Mouse (Mus musculus) stomach, postnatal 0 days (tissue): Measurements from ENCODE around the gene Mrpl37. TPM values are rescaled to one million over a fixed set of nuclear protein-coding genes. Genes with fewer than 3 reads are reported as not detected.

ENCODE experiments used
- ATAC-seq: fragments of 200-750 bp; cut with Nextera tagmentation; 2 replicates; pipeline ENCODE4 v1.8.0; 2017; ENCODE audit not compliant: low FRiP score, low TSS enrichment
- DNase-seq: peaks from one replicate; pipeline ENCODE4 v3.0.0-alpha.2; 2016; ENCODE audit warnings: low spot score
- H3K27ac ChIP-seq: fragments of 300-500 bp; sonication (generic); replicated peaks from 2 replicates; pipeline ENCODE4 v1.5.1; 2014; ENCODE audit warnings: mild to moderate bottlenecking, control low read depth
- H3K27me3 ChIP-seq: fragments of 300-500 bp; sonication (generic); 2 replicates; pipeline ENCODE4 v1.6.1; 2014; ENCODE audit warnings: low read length; ENCODE audit not compliant: control insufficient read depth, insufficient read depth
- H3K36me3 ChIP-seq: fragments of 300-500 bp; sonication (generic); 2 replicates; pipeline ENCODE4 v1.6.1; 2014; ENCODE audit warnings: low read length, mixed read lengths; ENCODE audit not compliant: control insufficient read depth, insufficient read depth
- H3K4me1 ChIP-seq: fragments of 300-500 bp; sonication (generic); replicated peaks from 2 replicates; pipeline ENCODE4 v1.6.1; 2014; ENCODE audit warnings: antibody characterized with exemption; ENCODE audit not compliant: control insufficient read depth, insufficient read depth
- H3K4me2 ChIP-seq: fragments of 300-500 bp; sonication (generic); replicated peaks from 2 replicates; pipeline ENCODE4 v1.6.1; 2014; ENCODE audit warnings: low read depth, mild to moderate bottlenecking, control low read depth, moderate library complexity
- H3K4me3 ChIP-seq: fragments of 300-500 bp; sonication (generic); 2 replicates; pipeline ENCODE4 v1.5.1; 2014; ENCODE audit warnings: low read depth, low read length, control low read depth
- H3K9ac ChIP-seq: fragments of 300-500 bp; sonication (generic); 2 replicates; pipeline ENCODE4 v1.6.1; 2014; ENCODE audit warnings: mild to moderate bottlenecking, low read length, control low read depth, mixed read lengths
- H3K9me3 ChIP-seq: fragments of 300-500 bp; sonication (generic); 2 replicates; pipeline ENCODE4 v1.6.1; 2016; ENCODE audit warnings: low read length; ENCODE audit not compliant: control insufficient read depth
- CTCF ChIP-seq: IDR thresholded peaks from 2 replicates; pipeline ENCODE4 v1.5.1; 2016; ENCODE audit warnings: antibody characterized with exemption, low read depth, mild to moderate bottlenecking, moderate library complexity
- EP300 ChIP-seq: optimal IDR thresholded peaks from 2 replicates; pipeline ENCODE3; 2016; ENCODE audit warnings: antibody characterized with exemption
- WGBS: fragments of 180-500 bp; shearing (Covaris S2); extraction: QIAGEN DNeasy Blood & Tissue Kit; methylation state at CpG from one replicate; pipeline ENCODE4 v1.1.7; 2014; 5-methylcytosine and 5-hydroxymethylcytosine counted together
- polyA plus RNA-seq: library from polyadenylated mRNA; unstranded; fragments of >200 nt; fragmentation: Nextera tagmentation; extraction: Ambion mirVana; gene quantifications from 2 replicates; pipeline ENCODE4 v1.2.1, GENCODE M21; 2015

The Mrpl37 gene
- polyA plus RNA-seq, 1 experiment from 2014 or later, result 52.6 TPM

GRCm38 (mm10) chr4:107007359-107007758 lies 59.3 kb downstream of the Mrpl37 start:
- TF ChIP-seq EP300, result no peak
- no peak for TF ChIP-seq CTCF
- H3K9ac ChIP-seq, result no peak overlapping the region
- WGBS, result 95% methylated on average over 8 of the region's 8 CpGs
- DNase-seq (no peak), ATAC-seq (no peak)
- H3K4me2 ChIP-seq, result no peak overlapping the region
- H3K4me1 ChIP-seq, result no peaks in the 10 kb centered on the region; the same call in 1 of the 2 replicates
- no peak overlapping the region for H3K4me3 ChIP-seq
- no peaks in the 10 kb centered on the region for H3K27me3 ChIP-seq
- H3K27ac ChIP-seq, result no peak overlapping the region
- H3K36me3 ChIP-seq, result no peaks in the 10 kb centered on the region
- no peaks in the 10 kb centered on the region for H3K9me3 ChIP-seq

GRCm38 (mm10) chr4:107006807-107007206 lies 59.9 kb downstream of the Mrpl37 start:
- 92% methylated on average over 6 of the region's 6 CpGs for WGBS
- Histone ChIP-seq H3K27me3 (no peaks in the 10 kb centered on the region), H3K27ac (no peak overlapping the region), H3K4me1 (peaks cover under 1% of the 10 kb centered on the region), H3K9ac (no peak overlapping the region), H3K4me3 (no peak overlapping the region), H3K4me2 (no peak overlapping the region), H3K36me3 (no peaks in the 10 kb centered on the region), H3K9me3 (no peaks in the 10 kb centered on the region)
- DNase-seq, result no peak
- TF ChIP-seq CTCF, result no peak
- no peak for TF ChIP-seq EP300
- ATAC-seq, result no peak

- Histone ChIP-seq H3K36me3 (no peaks in the 10 kb centered on the region), H3K4me2 (no peak overlapping the region), H3K27ac (no peak overlapping the region), H3K4me1 (peaks cover 3% of the 10 kb centered on the region), H3K4me3 (no peak overlapping the region), H3K9ac (no peak overlapping the region), H3K27me3 (no peaks in the 10 kb centered on the region), H3K9me3 (no peaks in the 10 kb centered on the region)
- 56% methylated on average over 4 of the region's 4 CpGs for WGBS
- no peak for ATAC-seq
- no peak for TF ChIP-seq EP300
- TF ChIP-seq CTCF, result no peak
- DNase-seq, result no peak
These were observed 60.4 kb downstream of the Mrpl37 start for GRCm38 (mm10) chr4:107006229-107006628.

Other genes starting within 250 kb of the Mrpl37 start
- gene Ssbp3, start 156.2 kb downstream of the Mrpl37 start, polyA plus RNA-seq, result 39.3 and 50.0 TPM in 2 replicates
- 5.6 and 6.2 TPM in 2 replicates for gene Cyb5rl, start 120 bp upstream of the Mrpl37 start, polyA plus RNA-seq
- not detected in 2 replicates for gene Cdcp2, start 30.0 kb upstream of the Mrpl37 start, polyA plus RNA-seq
- gene Tmem59, start 111.5 kb upstream of the Mrpl37 start, polyA plus RNA-seq, result 473 and 483 TPM in 2 replicates
- gene Tceanc2, start 112.2 kb upstream of the Mrpl37 start, polyA plus RNA-seq, result 17.5 and 21.2 TPM in 2 replicates
- gene Ldlrad1, start 142.3 kb upstream of the Mrpl37 start, polyA plus RNA-seq, result 0.08 TPM in 2 replicates
- gene Lrrc42, start 186.7 kb upstream of the Mrpl37 start, polyA plus RNA-seq, result 28.1 and 29.3 TPM in 2 replicates
- gene Hspb11, start 186.7 kb upstream of the Mrpl37 start, polyA plus RNA-seq, result 32.7 and 33.0 TPM in 2 replicates
- gene Dio1, start 240.3 kb upstream of the Mrpl37 start, polyA plus RNA-seq, result 0.87 and 0.93 TPM in 2 replicates
- 67.9 and 68.8 TPM in 2 replicates for gene Yipf1, start 247.5 kb upstream of the Mrpl37 start, polyA plus RNA-seq